Mouse (Mus musculus) forebrain, embryonic 12.5 days (tissue): ENCODE data around the gene Akap2. TPM values are rescaled to one million over a fixed set of nuclear protein-coding genes. Genes with fewer than 3 reads are reported as not detected.

Experiments used
- ATAC-seq: fragments of 200-750 bp; cut with Nextera tagmentation; 2 replicates; pipeline ENCODE4 v1.8.0; 2017; ENCODE audit warnings: moderate TSS enrichment; ENCODE audit not compliant: low FRiP score
- H3K27ac ChIP-seq: fragments of 300-500 bp; sonication (generic); 2 replicates; pipeline ENCODE4 v1.5.1; 2016; ENCODE audit warnings: mild to moderate bottlenecking
- H3K27me3 ChIP-seq: fragments of 300-500 bp; sonication (generic); 2 replicates; pipeline ENCODE4 v1.6.1; 2016; ENCODE audit warnings: mild to moderate bottlenecking
- H3K36me3 ChIP-seq: fragments of 300-500 bp; sonication (generic); replicated peaks from 2 replicates; pipeline ENCODE4 v1.6.1; 2016; ENCODE audit warnings: mild to moderate bottlenecking
- H3K4me1 ChIP-seq: fragments of 300-500 bp; sonication (generic); 2 replicates; pipeline ENCODE4 v1.6.1; 2016
- H3K4me2 ChIP-seq: fragments of 300-500 bp; sonication (generic); 2 replicates; pipeline ENCODE4 v1.6.1; 2016; ENCODE audit warnings: mild to moderate bottlenecking, moderate library complexity
- H3K4me3 ChIP-seq: fragments of 300-500 bp; sonication (generic); replicated peaks from 2 replicates; pipeline ENCODE4 v1.5.1; 2016; ENCODE audit warnings: mild to moderate bottlenecking
- H3K9ac ChIP-seq: fragments of 300-500 bp; sonication (generic); 2 replicates; pipeline ENCODE4 v1.6.1; 2016; ENCODE audit warnings: mild to moderate bottlenecking
- H3K9me3 ChIP-seq: fragments of 300-500 bp; sonication (generic); 2 replicates; pipeline ENCODE4 v1.6.1; 2016
- WGBS: fragments of 180-500 bp; shearing (Covaris S2); methylation state at CpG from one replicate; pipeline ENCODE4 v1.1.7; 2016; 5-methylcytosine and 5-hydroxymethylcytosine counted together
- polyA plus RNA-seq: library from polyadenylated mRNA; unstranded; fragments of >200 nt; fragmentation: Nextera tagmentation; extraction: Ambion mirVana; gene quantifications from 2 replicates; pipeline ENCODE4 v1.2.1, GENCODE M21; 2016

Gene Akap2
- polyA plus RNA-seq, 1 experiment from 2014 or later, result 12.5 TPM

GRCm38 (mm10) chr4:57704575-57704974 is 12.9 kb upstream of the Akap2 start:
- H3K9ac ChIP-seq, result no peak overlapping the region
- H3K4me1 ChIP-seq, result no peaks in the 10 kb centered on the region
- no peak overlapping the region for H3K4me3 ChIP-seq
- no peak overlapping the region for H3K4me2 ChIP-seq
- no peak overlapping the region for H3K27ac ChIP-seq
- ATAC-seq, result no peak
- H3K36me3 ChIP-seq, result no peaks in the 10 kb centered on the region
- no peaks in the 10 kb centered on the region for H3K9me3 ChIP-seq
- H3K27me3 ChIP-seq, result no peaks in the 10 kb centered on the region
- WGBS, result 91% methylated on average over 7 of the region's 7 CpGs

- ATAC-seq, result no peak
- Histone ChIP-seq H3K4me2 (no peak overlapping the region), H3K27me3 (no peaks in the 10 kb centered on the region)
Measured at GRCm38 (mm10) chr4:57715849-57716248, 1.6 kb upstream of the Akap2 start.

GRCm38 (mm10) chr4:57716735-57717134 is 722 bp upstream of the Akap2 start:
- WGBS, result 53% methylated on average over 4 of the region's 4 CpGs

More at GRCm38 (mm10) chr4:57715849-57716248, 1.6 kb upstream of the Akap2 start:
- Histone ChIP-seq H3K4me1 (0 out of 2 replicates have a peak, but pooled peaks cover 6% of the 10 kb centered on the region), H3K36me3 (no peaks in the 10 kb centered on the region), H3K9me3 (no peaks in the 10 kb centered on the region), H3K9ac (no peak overlapping the region), H3K4me3 (no peak overlapping the region), H3K27ac (no peak overlapping the region)

GRCm38 (mm10) chr4:57719370-57719769 is 1.9 kb downstream of the Akap2 start:
- Histone ChIP-seq H3K9me3 (no peaks in the 10 kb centered on the region), H3K36me3 (no peaks in the 10 kb centered on the region), H3K4me1 (0 out of 2 replicates have a peak, but pooled peaks cover 8% of the 10 kb centered on the region), H3K27me3 (no peaks in the 10 kb centered on the region), H3K4me3 (no peak overlapping the region), H3K9ac (no peak overlapping the region), H3K4me2 (no peak overlapping the region), H3K27ac (no peak overlapping the region)
- no peak for ATAC-seq
- WGBS, result 95% methylated on average over 1 of the region's 1 CpGs

More at GRCm38 (mm10) chr4:57716735-57717134, 722 bp upstream of the Akap2 start:
- no peak overlapping the region for H3K4me2 ChIP-seq
- 0 out of 2 replicates have a peak, but pooled peaks cover 8% of the 10 kb centered on the region for H3K4me1 ChIP-seq
- no peaks in the 10 kb centered on the region for H3K9me3 ChIP-seq
- H3K4me3 ChIP-seq, result no peak overlapping the region
- H3K27ac ChIP-seq, result no peak overlapping the region
- H3K9ac ChIP-seq, result no peak overlapping the region
- 0 out of 2 replicates have a peak, but pooled peaks have one; percentile 30 for ATAC-seq
- no peaks in the 10 kb centered on the region for H3K27me3 ChIP-seq
- H3K36me3 ChIP-seq, result no peaks in the 10 kb centered on the region

GRCm38 (mm10) chr4:57720869-57721361 is 3.5 kb downstream of the Akap2 start:
- no peaks in the 10 kb centered on the region for H3K9me3 ChIP-seq
- no peaks in the 10 kb centered on the region for H3K27me3 ChIP-seq
- 33% methylated on average over 7 of the region's 7 CpGs for WGBS
- ATAC-seq, result no peak
- H3K4me1 ChIP-seq, result 0 out of 2 replicates have a peak, but pooled peaks cover 8% of the 10 kb centered on the region
- H3K4me3 ChIP-seq, result no peak overlapping the region
- H3K9ac ChIP-seq, result no peak overlapping the region
- H3K4me2 ChIP-seq, result no peak overlapping the region
- H3K36me3 ChIP-seq, result no peaks in the 10 kb centered on the region
- no peak overlapping the region for H3K27ac ChIP-seq

GRCm38 (mm10) chr4:57722296-57722695 is 4.8 kb downstream of the Akap2 start:
- H3K27me3 ChIP-seq, result no peaks in the 10 kb centered on the region
- 87% methylated on average over 4 of the region's 4 CpGs for WGBS
- H3K9me3 ChIP-seq, result no peaks in the 10 kb centered on the region
- H3K4me2 ChIP-seq, result no peak overlapping the region
- no peak overlapping the region for H3K27ac ChIP-seq
- H3K4me1 ChIP-seq, result 0 out of 2 replicates have a peak, but pooled peaks cover 6% of the 10 kb centered on the region
- H3K4me3 ChIP-seq, result no peak overlapping the region
- no peaks in the 10 kb centered on the region for H3K36me3 ChIP-seq
- no peak for ATAC-seq
- H3K9ac ChIP-seq, result no peak overlapping the region

GRCm38 (mm10) chr4:57723659-57724058 is 6.2 kb downstream of the Akap2 start:
- H3K27me3 ChIP-seq, result no peaks in the 10 kb centered on the region
- no peak overlapping the region for H3K4me3 ChIP-seq
- H3K9me3 ChIP-seq, result no peaks in the 10 kb centered on the region
- H3K9ac ChIP-seq, result no peak overlapping the region
- H3K36me3 ChIP-seq, result no peaks in the 10 kb centered on the region
- WGBS, result 55% methylated on average over 2 of the region's 2 CpGs
- no peak overlapping the region for H3K27ac ChIP-seq
- H3K4me2 ChIP-seq, result no peak overlapping the region
- ATAC-seq, result no peak
- 0 out of 2 replicates have a peak, but pooled peaks cover 6% of the 10 kb centered on the region for H3K4me1 ChIP-seq

- Histone ChIP-seq H3K27me3 (no peaks in the 10 kb centered on the region), H3K4me3 (no peak overlapping the region), H3K9me3 (no peaks in the 10 kb centered on the region), H3K36me3 (no peaks in the 10 kb centered on the region), H3K9ac (no peak overlapping the region), H3K4me1 (0 out of 2 replicates have a peak, but pooled peaks cover 5% of the 10 kb centered on the region), H3K4me2 (no peak overlapping the region), H3K27ac (no peak overlapping the region)
- no peak for ATAC-seq
- WGBS, result 81% methylated on average over 1 of the region's 1 CpGs
Measured at GRCm38 (mm10) chr4:57725569-57725968, 8.1 kb downstream of the Akap2 start.

- no peak overlapping the region for H3K9ac ChIP-seq
- no peak overlapping the region for H3K4me3 ChIP-seq
- no peaks in the 10 kb centered on the region for H3K36me3 ChIP-seq
- no peak for ATAC-seq
- no peaks in the 10 kb centered on the region for H3K27me3 ChIP-seq
- H3K9me3 ChIP-seq, result no peaks in the 10 kb centered on the region
- H3K4me1 ChIP-seq, result no peaks in the 10 kb centered on the region
- no peak overlapping the region for H3K4me2 ChIP-seq
- WGBS, result 91% methylated on average over 4 of the region's 4 CpGs
- H3K27ac ChIP-seq, result no peak overlapping the region
Measured at GRCm38 (mm10) chr4:57728611-57729183, 11.2 kb downstream of the Akap2 start.

- Histone ChIP-seq H3K36me3 (no peaks in the 10 kb centered on the region), H3K27me3 (no peaks in the 10 kb centered on the region), H3K27ac (no peak overlapping the region), H3K4me1 (no peaks in the 10 kb centered on the region), H3K9ac (no peak overlapping the region), H3K4me3 (no peak overlapping the region), H3K4me2 (no peak overlapping the region), H3K9me3 (no peaks in the 10 kb centered on the region)
- 92% methylated on average over 6 of the region's 6 CpGs for WGBS
- no peak for ATAC-seq
Measured at GRCm38 (mm10) chr4:57730047-57730446, 12.6 kb downstream of the Akap2 start.

- H3K4me1 ChIP-seq, result no peaks in the 10 kb centered on the region
- no peaks in the 10 kb centered on the region for H3K36me3 ChIP-seq
- no peak for ATAC-seq
- H3K4me3 ChIP-seq, result no peak overlapping the region
- WGBS, result 85% methylated on average over 11 of the region's 11 CpGs
- H3K27me3 ChIP-seq, result no peaks in the 10 kb centered on the region
- H3K4me2 ChIP-seq, result no peak overlapping the region
- H3K27ac ChIP-seq, result no peak overlapping the region
- H3K9me3 ChIP-seq, result no peaks in the 10 kb centered on the region
- H3K9ac ChIP-seq, result no peak overlapping the region
Measured at GRCm38 (mm10) chr4:57730801-57731598, 13.5 kb downstream of the Akap2 start.

GRCm38 (mm10) chr4:57732351-57732750 is 14.9 kb downstream of the Akap2 start:
- Histone ChIP-seq H3K9me3 (no peaks in the 10 kb centered on the region), H3K4me2 (no peak overlapping the region), H3K27me3 (no peaks in the 10 kb centered on the region), H3K4me1 (no peaks in the 10 kb centered on the region), H3K36me3 (no peaks in the 10 kb centered on the region), H3K9ac (no peak overlapping the region), H3K4me3 (no peak overlapping the region), H3K27ac (no peak overlapping the region)
- 82% methylated on average over 5 of the region's 5 CpGs for WGBS
- ATAC-seq, result no peak
